Mouse (Mus musculus): ENCODE data around the gene Osbpl8. TPM values are rescaled to one million over a fixed set of nuclear protein-coding genes. Genes with fewer than 3 reads are reported as not detected.

The Osbpl8 gene
- 7.1 and 8.6 TPM in 2 replicates for polyA plus RNA-seq (2015; fragmentation: Nextera tagmentation; extraction: Ambion mirVana)

DNA sequence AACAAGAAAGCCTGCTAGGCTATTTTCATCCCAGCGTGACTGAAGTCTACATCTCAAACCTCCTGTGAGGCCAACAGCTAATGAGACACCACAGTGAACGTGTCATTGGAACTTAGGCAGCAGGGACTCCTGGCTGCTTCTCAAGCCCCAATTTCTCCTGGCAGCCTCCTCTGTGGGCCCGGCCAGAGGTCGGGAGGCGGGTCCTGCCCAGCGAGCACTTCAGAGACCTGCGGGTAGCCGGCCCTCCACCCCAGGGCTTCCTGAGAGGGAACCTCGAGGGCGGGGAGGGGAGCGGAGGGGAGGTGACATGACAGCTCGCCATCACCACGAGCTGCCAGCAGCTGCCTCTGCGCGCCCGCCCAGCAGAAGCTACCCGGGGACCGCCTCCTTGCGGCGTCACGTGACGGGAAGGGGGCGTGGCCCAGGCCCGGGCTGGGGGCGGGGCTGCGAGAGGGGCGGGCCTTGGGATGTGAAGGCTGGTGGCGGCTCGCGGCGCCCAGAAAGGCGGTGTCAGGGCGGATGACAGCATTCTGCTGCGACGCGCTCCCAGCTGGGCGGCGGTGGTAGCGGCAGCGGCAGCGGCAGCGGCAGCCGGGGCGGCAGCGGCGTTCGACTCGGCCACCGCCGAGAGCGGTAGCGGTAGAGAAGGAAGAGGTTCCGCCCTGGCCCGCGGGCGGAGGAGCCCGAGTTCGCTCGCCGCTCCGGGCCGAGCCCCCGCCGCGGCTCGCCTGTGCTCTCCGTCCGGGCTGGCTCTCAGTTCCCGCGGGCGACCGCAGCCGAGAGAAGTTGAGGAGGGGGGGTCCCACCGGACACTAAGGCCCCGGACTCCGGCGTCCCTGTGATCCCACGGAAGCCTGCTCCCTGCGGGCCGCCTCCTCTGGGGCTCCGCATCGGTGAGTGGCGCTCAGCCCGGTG lies at the start of gene Osbpl8:
Gene Osbpl8, plus strand, starts transcription at position 449 of the 915 bp plus-strand sequence.
- peak within 1 kb of the TSS; percentile 91 for H3K27ac ChIP-seq (ENCODE audit: low read length)
- H3K4me3 ChIP-seq (ENCODE audit: low read length): peak within 1 kb of the TSS; percentile 89
- peak; percentile 98 for ATAC-seq (ENCODE audit: low FRiP score, low TSS enrichment)
- H3K4me2 ChIP-seq (replicated peaks; ENCODE audit: low read depth, low read length): peak within 1 kb of the TSS; percentile 78
- WGBS: under 1% methylated on average over 56 of the region's 84 CpGs
- H3K36me3 ChIP-seq (ENCODE audit: insufficient read depth, low read length): no peaks in the 10 kb centered on the region
- peak within 1 kb of the TSS; percentile 94 for H3K9ac ChIP-seq (replicated peaks; ENCODE audit: low read length)
- peaks cover 16% of the 10 kb centered on the region; the same call in 1 of the 2 replicates for H3K4me1 ChIP-seq (ENCODE audit: insufficient read depth, low read length)
- H3K9me3 ChIP-seq (ENCODE audit: low read length): no peaks in the 10 kb centered on the region
- H3K27me3 ChIP-seq (ENCODE audit: insufficient read depth, low read length): no peaks in the 10 kb centered on the region

- Histone ChIP-seq H3K4me3 (ENCODE audit: low read length) (no peak overlapping the region), H3K4me1 (ENCODE audit: insufficient read depth, low read length) (no peaks in the 10 kb centered on the region), H3K27ac (ENCODE audit: low read length) (peak overlapping the region; percentile 49; the same call in 1 of the 2 replicates), H3K4me2 (replicated peaks; ENCODE audit: low read depth, low read length) (no peak overlapping the region), H3K27me3 (ENCODE audit: insufficient read depth, low read length) (no peaks in the 10 kb centered on the region), H3K9me3 (ENCODE audit: low read length) (no peaks in the 10 kb centered on the region), H3K9ac (replicated peaks; ENCODE audit: low read length) (no peak overlapping the region), H3K36me3 (ENCODE audit: insufficient read depth, low read length) (no peaks in the 10 kb centered on the region)
- 0 out of 2 replicates have a peak, but pooled peaks have one; percentile 31 for ATAC-seq (ENCODE audit: low FRiP score, low TSS enrichment)
- WGBS: 59% methylated on average over 7 of the region's 7 CpGs
Measured at GRCm38 (mm10) chr10:111117198-111117845, 47.2 kb upstream of the Osbpl8 start.

GRCm38 (mm10) chr10:111118292-111118691 lies 46.3 kb upstream of the Osbpl8 start:
- 77% methylated on average over 9 of the region's 9 CpGs for WGBS
- H3K4me3 ChIP-seq (ENCODE audit: low read length): no peak overlapping the region
- no peaks in the 10 kb centered on the region for H3K4me1 ChIP-seq (ENCODE audit: insufficient read depth, low read length)
- ATAC-seq (ENCODE audit: low FRiP score, low TSS enrichment): no peak
- no peaks in the 10 kb centered on the region for H3K27me3 ChIP-seq (ENCODE audit: insufficient read depth, low read length)
- no peak overlapping the region for H3K9ac ChIP-seq (replicated peaks; ENCODE audit: low read length)
- H3K27ac ChIP-seq (ENCODE audit: low read length): no peak overlapping the region
- no peaks in the 10 kb centered on the region for H3K9me3 ChIP-seq (ENCODE audit: low read length)
- no peaks in the 10 kb centered on the region for H3K36me3 ChIP-seq (ENCODE audit: insufficient read depth, low read length)
- H3K4me2 ChIP-seq (replicated peaks; ENCODE audit: low read depth, low read length): no peak overlapping the region

- 62% methylated on average over 3 of the region's 3 CpGs for WGBS
- Histone ChIP-seq H3K27ac (ENCODE audit: low read length) (no peak overlapping the region), H3K36me3 (ENCODE audit: insufficient read depth, low read length) (no peaks in the 10 kb centered on the region), H3K9me3 (ENCODE audit: low read length) (no peaks in the 10 kb centered on the region), H3K9ac (replicated peaks; ENCODE audit: low read length) (no peak overlapping the region), H3K4me3 (ENCODE audit: low read length) (no peak overlapping the region), H3K4me1 (ENCODE audit: insufficient read depth, low read length) (no peaks in the 10 kb centered on the region), H3K27me3 (ENCODE audit: insufficient read depth, low read length) (no peaks in the 10 kb centered on the region), H3K4me2 (replicated peaks; ENCODE audit: low read depth, low read length) (no peak overlapping the region)
- ATAC-seq (ENCODE audit: low FRiP score, low TSS enrichment): no peak
Measured at GRCm38 (mm10) chr10:111118991-111119650, 45.4 kb upstream of the Osbpl8 start.

DNA sequence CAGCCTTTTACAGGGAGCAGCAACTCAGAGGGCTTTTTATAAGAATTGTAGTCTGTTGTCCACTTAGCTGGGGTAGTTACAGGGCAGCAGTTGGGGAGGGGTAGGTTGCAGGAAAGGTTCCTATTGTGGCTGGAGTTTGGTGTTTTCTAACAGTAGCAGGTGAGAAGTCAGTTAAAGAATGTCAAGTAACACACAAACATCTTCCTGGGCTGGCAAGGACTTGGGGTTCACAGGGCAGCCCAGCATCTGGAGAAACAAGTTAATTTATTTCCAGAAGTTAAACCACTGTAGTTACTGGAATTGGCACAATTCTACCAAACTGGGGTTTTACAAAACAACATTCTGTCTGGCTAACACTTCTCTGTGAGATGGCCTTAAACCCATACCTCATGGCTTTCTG lies 44.8 kb upstream of the Osbpl8 start:
- Histone ChIP-seq H3K4me3 (ENCODE audit: low read length) (no peak overlapping the region), H3K27ac (ENCODE audit: low read length) (no peak overlapping the region), H3K4me2 (replicated peaks; ENCODE audit: low read depth, low read length) (no peak overlapping the region), H3K9ac (replicated peaks; ENCODE audit: low read length) (no peak overlapping the region), H3K4me1 (ENCODE audit: insufficient read depth, low read length) (no peaks in the 10 kb centered on the region), H3K36me3 (ENCODE audit: insufficient read depth, low read length) (no peaks in the 10 kb centered on the region), H3K9me3 (ENCODE audit: low read length) (no peaks in the 10 kb centered on the region), H3K27me3 (ENCODE audit: insufficient read depth, low read length) (no peaks in the 10 kb centered on the region)
- ATAC-seq (ENCODE audit: low FRiP score, low TSS enrichment): no peak

- H3K9me3 ChIP-seq (ENCODE audit: low read length): no peaks in the 10 kb centered on the region
- no peaks in the 10 kb centered on the region for H3K4me1 ChIP-seq (ENCODE audit: insufficient read depth, low read length)
- H3K4me3 ChIP-seq (ENCODE audit: low read length): no peak overlapping the region
- no peaks in the 10 kb centered on the region for H3K27me3 ChIP-seq (ENCODE audit: insufficient read depth, low read length)
- H3K9ac ChIP-seq (replicated peaks; ENCODE audit: low read length): no peak overlapping the region
- no peak for ATAC-seq (ENCODE audit: low FRiP score, low TSS enrichment)
- no peaks in the 10 kb centered on the region for H3K36me3 ChIP-seq (ENCODE audit: insufficient read depth, low read length)
- H3K27ac ChIP-seq (ENCODE audit: low read length): no peak overlapping the region
- whole genome bisulfite sequencing: 74% methylated on average over 10 of the region's 10 CpGs
- no peak overlapping the region for H3K4me2 ChIP-seq (replicated peaks; ENCODE audit: low read depth, low read length)
Measured at GRCm38 (mm10) chr10:111122864-111123398, 41.6 kb upstream of the Osbpl8 start.

- Histone ChIP-seq H3K27me3 (ENCODE audit: insufficient read depth, low read length) (no peaks in the 10 kb centered on the region), H3K4me3 (ENCODE audit: low read length) (no peak overlapping the region), H3K36me3 (ENCODE audit: insufficient read depth, low read length) (no peaks in the 10 kb centered on the region), H3K4me1 (ENCODE audit: insufficient read depth, low read length) (no peaks in the 10 kb centered on the region), H3K9ac (replicated peaks; ENCODE audit: low read length) (no peak overlapping the region), H3K9me3 (ENCODE audit: low read length) (no peaks in the 10 kb centered on the region), H3K27ac (ENCODE audit: low read length) (no peak overlapping the region), H3K4me2 (replicated peaks; ENCODE audit: low read depth, low read length) (no peak overlapping the region)
- WGBS: 82% methylated on average over 7 of the region's 7 CpGs
- no peak for ATAC-seq (ENCODE audit: low FRiP score, low TSS enrichment)
Measured at GRCm38 (mm10) chr10:111124175-111124574, 40.4 kb upstream of the Osbpl8 start.

- WGBS: 73% methylated on average over 1 of the region's 1 CpGs
- no peak overlapping the region for H3K4me3 ChIP-seq (ENCODE audit: low read length)
- no peaks in the 10 kb centered on the region for H3K4me1 ChIP-seq (ENCODE audit: insufficient read depth, low read length)
- no peak overlapping the region for H3K27ac ChIP-seq (ENCODE audit: low read length)
- no peaks in the 10 kb centered on the region for H3K27me3 ChIP-seq (ENCODE audit: insufficient read depth, low read length)
- no peaks in the 10 kb centered on the region for H3K36me3 ChIP-seq (ENCODE audit: insufficient read depth, low read length)
- no peak overlapping the region for H3K4me2 ChIP-seq (replicated peaks; ENCODE audit: low read depth, low read length)
- no peaks in the 10 kb centered on the region for H3K9me3 ChIP-seq (ENCODE audit: low read length)
- no peak overlapping the region for H3K9ac ChIP-seq (replicated peaks; ENCODE audit: low read length)
- no peak for ATAC-seq (ENCODE audit: low FRiP score, low TSS enrichment)
Measured at GRCm38 (mm10) chr10:111124767-111125315, 39.7 kb upstream of the Osbpl8 start.

DNA sequence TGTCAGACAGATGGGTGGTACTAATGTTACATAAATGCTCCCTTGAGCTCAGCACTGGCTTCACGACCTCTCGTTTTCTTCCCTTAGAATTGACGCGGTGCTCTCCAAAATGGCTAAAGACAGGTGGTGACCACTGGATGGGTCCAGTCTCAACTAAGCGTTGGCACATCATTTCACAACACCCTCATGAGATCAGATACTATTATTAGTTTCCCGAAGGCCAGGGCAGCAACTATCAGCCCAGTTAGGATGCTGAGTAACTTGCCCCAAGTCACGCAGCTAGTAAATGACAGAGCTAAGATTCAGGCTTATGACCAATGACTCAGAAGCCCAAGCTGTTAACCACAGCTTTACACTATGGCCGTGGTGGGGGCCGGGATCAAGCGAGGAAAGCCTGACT lies 37.2 kb upstream of the Osbpl8 start:
- Histone ChIP-seq H3K4me2 (replicated peaks; ENCODE audit: low read depth, low read length) (no peak overlapping the region), H3K9ac (replicated peaks; ENCODE audit: low read length) (no peak overlapping the region), H3K4me1 (ENCODE audit: insufficient read depth, low read length) (no peaks in the 10 kb centered on the region), H3K4me3 (ENCODE audit: low read length) (no peak overlapping the region), H3K36me3 (ENCODE audit: insufficient read depth, low read length) (no peaks in the 10 kb centered on the region), H3K27ac (ENCODE audit: low read length) (no peak overlapping the region), H3K9me3 (ENCODE audit: low read length) (no peaks in the 10 kb centered on the region), H3K27me3 (ENCODE audit: insufficient read depth, low read length) (no peaks in the 10 kb centered on the region)
- WGBS: 88% methylated on average over 10 of the region's 10 CpGs
- ATAC-seq (ENCODE audit: low FRiP score, low TSS enrichment): no peak

All from kidney, embryonic 16.5 days (tissue).